Mouse (Mus musculus) forebrain, embryonic 12.5 days (tissue): ENCODE results near the gene Ccdc174. TPM values are rescaled to one million over a fixed set of nuclear protein-coding genes. Genes with fewer than 3 reads are reported as not detected.

Source experiments
- ATAC-seq: fragments of 200-750 bp; cut with Nextera tagmentation; 2 replicates; pipeline ENCODE4 v1.8.0; 2017; ENCODE audit warnings: moderate TSS enrichment; ENCODE audit not compliant: low FRiP score
- H3K27ac ChIP-seq: fragments of 300-500 bp; sonication (generic); 2 replicates; pipeline ENCODE4 v1.5.1; 2016; ENCODE audit warnings: mild to moderate bottlenecking
- H3K27me3 ChIP-seq: fragments of 300-500 bp; sonication (generic); 2 replicates; pipeline ENCODE4 v1.6.1; 2016; ENCODE audit warnings: mild to moderate bottlenecking
- H3K36me3 ChIP-seq: fragments of 300-500 bp; sonication (generic); replicated peaks from 2 replicates; pipeline ENCODE4 v1.6.1; 2016; ENCODE audit warnings: mild to moderate bottlenecking
- H3K4me1 ChIP-seq: fragments of 300-500 bp; sonication (generic); 2 replicates; pipeline ENCODE4 v1.6.1; 2016
- H3K4me2 ChIP-seq: fragments of 300-500 bp; sonication (generic); 2 replicates; pipeline ENCODE4 v1.6.1; 2016; ENCODE audit warnings: mild to moderate bottlenecking, moderate library complexity
- H3K4me3 ChIP-seq: fragments of 300-500 bp; sonication (generic); replicated peaks from 2 replicates; pipeline ENCODE4 v1.5.1; 2016; ENCODE audit warnings: mild to moderate bottlenecking
- H3K9ac ChIP-seq: fragments of 300-500 bp; sonication (generic); 2 replicates; pipeline ENCODE4 v1.6.1; 2016; ENCODE audit warnings: mild to moderate bottlenecking
- H3K9me3 ChIP-seq: fragments of 300-500 bp; sonication (generic); 2 replicates; pipeline ENCODE4 v1.6.1; 2016
- WGBS: fragments of 180-500 bp; shearing (Covaris S2); methylation state at CpG from one replicate; pipeline ENCODE4 v1.1.7; 2016; 5-methylcytosine and 5-hydroxymethylcytosine counted together
- polyA plus RNA-seq: library from polyadenylated mRNA; unstranded; fragments of >200 nt; fragmentation: Nextera tagmentation; extraction: Ambion mirVana; gene quantifications from 2 replicates; pipeline ENCODE4 v1.2.1, GENCODE M21; 2016

Gene Ccdc174
- 53.5 and 61.1 TPM in 2 replicates for polyA plus RNA-seq

DNA sequence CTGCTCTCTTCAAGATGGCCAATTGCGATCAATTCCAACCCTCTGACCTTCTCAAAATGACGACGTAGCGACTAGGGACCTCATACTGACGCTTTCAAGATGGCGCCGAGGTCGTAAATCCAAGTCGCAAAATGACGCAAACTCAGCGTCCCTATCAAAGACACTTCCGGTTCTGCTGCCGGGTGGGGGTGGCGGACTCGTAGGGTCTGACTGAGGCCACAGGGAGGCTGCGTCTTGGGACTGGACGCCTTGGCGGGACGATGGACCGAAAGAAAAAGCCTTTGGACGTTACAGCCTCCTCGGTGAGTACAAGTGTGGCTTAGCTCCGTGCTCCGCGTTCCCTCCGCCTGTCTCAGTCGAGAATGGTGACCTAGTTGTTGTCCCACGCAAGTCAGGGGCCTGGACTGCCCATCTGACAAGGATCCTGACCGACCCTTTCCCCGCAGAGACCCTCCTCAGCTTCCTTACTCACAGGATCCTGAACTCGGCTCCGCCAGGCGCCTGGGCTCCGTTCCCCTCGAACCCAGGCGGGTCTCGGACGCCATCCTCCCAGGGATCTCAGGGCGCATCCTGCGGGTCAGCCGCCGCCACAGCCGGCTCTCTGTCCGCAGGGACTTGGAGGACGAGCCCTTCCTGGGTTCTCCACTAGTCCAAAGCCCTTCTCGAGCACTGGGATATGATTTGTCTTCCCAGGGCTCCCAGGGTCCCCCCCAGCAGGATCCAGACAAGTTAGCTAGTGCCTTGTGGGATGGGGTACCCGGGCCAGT, at the start of gene Ccdc174:
Gene Ccdc174, plus strand, starts transcription at position 169 of the 767 bp plus-strand sequence.
- no peaks in the 10 kb centered on the region for H3K9me3 ChIP-seq
- peaks cover 17% of the 10 kb centered on the region for H3K36me3 ChIP-seq
- peak within 1 kb of the TSS; percentile 68 for H3K27ac ChIP-seq
- peak within 1 kb of the TSS; percentile 76 for H3K4me2 ChIP-seq
- H3K27me3 ChIP-seq, result 0 out of 2 replicates have a peak, but pooled peaks cover 3% of the 10 kb centered on the region
- under 1% methylated on average over 47 of the region's 47 CpGs for WGBS
- H3K4me3 ChIP-seq, result peak within 1 kb of the TSS; percentile 82
- H3K9ac ChIP-seq, result peak within 1 kb of the TSS; percentile 89
- peak; percentile 93 for ATAC-seq
- peaks cover 15% of the 10 kb centered on the region for H3K4me1 ChIP-seq

DNA sequence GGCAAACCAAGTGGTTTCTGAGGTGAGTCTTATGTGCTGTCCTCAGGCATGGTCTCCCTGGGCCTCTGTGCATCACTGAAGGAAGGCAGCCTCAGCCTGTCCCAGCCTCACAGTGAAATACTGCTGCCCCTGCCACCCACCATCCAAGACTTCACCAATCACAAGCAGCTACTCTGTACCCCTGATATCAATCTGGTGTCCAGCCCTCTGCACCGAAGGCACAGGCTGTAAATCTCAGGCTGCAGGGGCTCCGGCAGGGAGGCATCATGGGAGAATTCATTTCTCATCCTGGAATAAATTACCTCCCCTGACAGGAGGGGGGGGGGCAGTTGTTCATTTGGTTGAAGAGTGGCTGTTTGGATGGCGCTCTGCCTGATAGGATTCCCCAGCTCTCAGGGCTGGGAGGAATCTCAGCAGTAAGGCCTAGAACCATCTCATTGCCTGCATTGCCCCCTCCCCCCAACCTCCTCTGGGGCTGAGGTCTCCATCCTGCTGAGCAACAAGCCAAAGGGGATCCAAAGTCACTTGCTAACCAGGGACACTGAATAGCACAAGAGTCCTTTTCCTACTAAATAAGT, 44.9 kb upstream of the Ccdc174 start:
- H3K4me2 ChIP-seq, result no peak overlapping the region
- H3K4me3 ChIP-seq, result no peak overlapping the region
- H3K36me3 ChIP-seq, result no peaks in the 10 kb centered on the region
- 0 out of 2 replicates have a peak, but pooled peaks cover under 1% of the 10 kb centered on the region for H3K4me1 ChIP-seq
- 69% methylated on average over 3 of the region's 3 CpGs for WGBS
- no peak overlapping the region for H3K27ac ChIP-seq
- no peak overlapping the region for H3K9ac ChIP-seq
- no peaks in the 10 kb centered on the region for H3K27me3 ChIP-seq
- no peak for ATAC-seq
- H3K9me3 ChIP-seq, result no peaks in the 10 kb centered on the region

DNA sequence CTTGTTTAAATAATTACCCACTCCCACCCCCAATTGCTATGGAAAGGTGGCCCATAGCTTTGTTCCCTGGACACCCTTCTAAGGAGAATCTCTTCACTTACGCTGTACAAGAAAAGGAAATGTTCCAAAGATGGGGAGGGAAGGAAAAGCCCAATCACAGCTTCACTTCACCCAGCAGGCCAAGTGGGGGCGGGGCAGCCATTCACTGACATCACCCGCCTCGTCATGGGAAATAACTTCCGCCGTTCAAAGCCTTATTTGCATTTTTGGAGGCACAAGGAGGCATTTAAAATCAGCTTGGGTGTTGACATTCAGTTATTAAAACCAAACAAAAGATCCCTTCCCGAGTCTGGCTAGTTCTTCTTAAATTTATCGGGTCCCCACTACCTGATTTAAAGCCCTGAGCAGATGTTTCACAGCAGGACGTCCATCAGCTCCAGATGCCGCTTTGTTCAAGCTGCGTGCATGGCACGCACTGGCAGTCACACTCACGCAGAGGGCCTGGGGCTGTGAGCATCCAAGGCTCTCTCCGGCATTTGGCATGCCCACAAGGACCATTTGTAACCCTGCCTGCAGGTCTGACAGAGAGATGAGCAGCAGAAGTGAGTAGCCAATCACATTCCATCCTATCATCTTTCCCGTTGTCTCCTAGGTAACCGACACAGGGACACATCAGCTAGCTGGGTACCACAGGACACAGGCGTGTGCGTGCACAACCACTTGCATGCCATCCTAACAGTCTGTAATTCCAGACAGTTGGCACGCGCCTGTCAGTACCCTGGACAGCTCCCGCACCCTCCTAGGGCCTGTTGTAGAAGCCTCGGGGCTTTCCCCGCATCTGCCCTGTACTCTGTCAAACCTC, 38.6 kb upstream of the Ccdc174 start:
- Histone ChIP-seq H3K9ac (0 out of 2 replicates have a peak overlapping the region, but pooled peaks have one; percentile 44), H3K4me2 (peak overlapping the region; percentile 54), H3K9me3 (no peaks in the 10 kb centered on the region), H3K27me3 (peaks cover 44% of the 10 kb centered on the region), H3K27ac (peak overlapping the region; percentile 87), H3K4me3 (peak overlapping the region; percentile 32), H3K36me3 (no peaks in the 10 kb centered on the region), H3K4me1 (peaks cover 37% of the 10 kb centered on the region)
- 2% methylated on average over 23 of the region's 23 CpGs for WGBS
- peak; percentile 78 for ATAC-seq

DNA sequence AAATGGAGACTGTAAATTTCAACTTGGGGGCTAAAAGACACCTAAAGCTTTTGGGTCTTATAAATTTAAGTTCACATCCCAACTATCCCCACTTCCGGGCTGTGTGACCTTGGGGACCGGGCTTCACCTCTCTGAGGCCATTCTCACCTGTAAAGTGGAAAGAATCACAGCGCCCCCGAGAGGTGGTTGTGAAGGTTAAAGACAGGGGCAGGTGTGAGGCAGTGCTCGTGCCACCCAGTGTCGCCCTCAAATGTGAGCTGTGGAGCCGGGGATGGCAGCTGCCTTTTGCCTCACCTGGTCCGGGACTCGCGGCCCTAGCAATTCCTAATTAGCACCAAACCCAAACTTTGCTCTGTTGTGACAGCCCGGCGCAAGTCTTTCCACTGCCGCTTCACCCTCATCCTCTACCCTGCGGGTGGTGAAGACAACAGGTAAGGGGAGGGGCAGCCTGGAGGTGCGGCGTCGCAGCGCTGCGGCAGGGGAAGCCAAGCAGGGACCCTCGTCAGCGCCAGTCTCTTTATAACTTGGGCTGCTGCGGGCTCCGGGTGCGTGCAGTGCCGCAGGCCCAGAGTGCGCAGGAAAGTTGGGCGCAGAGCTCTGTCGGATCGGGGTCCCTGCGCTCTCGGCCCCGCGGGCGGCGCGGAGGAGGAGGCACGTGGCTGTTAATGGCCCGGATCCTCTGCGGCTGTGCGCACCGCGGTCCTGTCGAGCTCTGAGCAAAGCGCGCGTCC, 34.8 kb upstream of the Ccdc174 start:
- H3K9ac ChIP-seq, result peak overlapping the region; percentile 66
- WGBS, result 4% methylated on average over 46 of the region's 46 CpGs
- H3K4me1 ChIP-seq, result peaks cover 35% of the 10 kb centered on the region
- peak overlapping the region; percentile 61 for H3K4me3 ChIP-seq
- ATAC-seq, result peak; percentile 28; the same call in 1 of the 2 replicates
- H3K9me3 ChIP-seq, result no peaks in the 10 kb centered on the region
- peaks cover 71% of the 10 kb centered on the region for H3K27me3 ChIP-seq
- peak overlapping the region; percentile 89 for H3K4me2 ChIP-seq
- H3K27ac ChIP-seq, result no peak overlapping the region
- H3K36me3 ChIP-seq, result no peaks in the 10 kb centered on the region

DNA sequence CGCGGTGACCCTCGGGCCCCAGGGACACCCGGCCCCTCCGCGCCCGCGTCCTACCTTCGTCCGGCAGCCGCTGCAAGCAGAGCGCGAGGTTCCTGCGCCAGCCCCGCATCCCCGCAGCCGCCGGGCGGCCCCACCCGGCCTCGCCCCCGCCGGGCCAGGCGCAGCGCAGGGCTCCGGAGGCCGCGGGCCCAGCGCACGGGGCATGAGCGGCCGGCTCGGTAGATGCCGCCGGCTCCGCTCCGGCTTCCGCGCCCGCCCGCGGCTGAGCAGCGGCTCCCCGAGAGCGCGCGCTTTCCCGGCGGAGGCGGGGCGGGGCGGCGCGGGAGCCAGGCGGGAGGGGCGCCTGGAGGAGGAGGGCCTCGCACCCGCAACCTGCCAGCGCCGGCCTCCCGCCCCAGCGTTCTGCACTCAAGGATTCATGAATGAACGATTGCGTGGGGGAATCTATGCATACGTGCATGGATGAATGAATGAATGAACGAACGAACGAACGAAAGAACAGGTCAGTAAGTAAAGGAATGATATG, 34.2 kb upstream of the Ccdc174 start:
- ATAC-seq, result peak; percentile 45; the same call in 1 of the 2 replicates

DNA sequence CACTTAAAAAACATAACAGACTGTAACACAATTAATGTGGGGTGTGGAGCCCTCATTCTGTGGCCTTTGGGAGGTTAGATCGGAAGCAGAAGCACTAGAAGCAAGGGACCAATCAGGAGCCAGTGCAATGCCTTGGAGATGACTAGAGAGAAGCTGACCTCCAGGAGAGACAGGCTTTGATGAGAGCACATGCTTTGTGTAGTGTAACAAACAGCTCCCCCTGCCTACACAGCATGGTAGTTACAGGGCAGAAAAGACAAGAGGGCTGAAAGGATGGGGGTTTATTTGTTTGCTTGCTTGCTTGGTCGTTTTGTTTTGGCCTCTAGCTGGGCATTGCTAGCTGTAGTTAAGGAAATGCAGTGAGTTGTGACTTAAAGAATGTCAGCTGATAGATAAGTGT, 25.3 kb upstream of the Ccdc174 start:
- Histone ChIP-seq H3K27me3 (no peaks in the 10 kb centered on the region; the same call in 1 of the 2 replicates), H3K4me2 (no peak overlapping the region), H3K9ac (no peak overlapping the region), H3K36me3 (no peaks in the 10 kb centered on the region), H3K4me1 (no peaks in the 10 kb centered on the region), H3K4me3 (no peak overlapping the region), H3K27ac (no peak overlapping the region), H3K9me3 (no peaks in the 10 kb centered on the region)
- WGBS, result 7% methylated on average over 2 of the region's 2 CpGs
- peak; percentile 69; the same call in 1 of the 2 replicates for ATAC-seq

More for the DNA sequence above, 34.2 kb upstream of the Ccdc174 start:
- Histone ChIP-seq H3K4me1 (peaks cover 30% of the 10 kb centered on the region), H3K27me3 (peaks cover 71% of the 10 kb centered on the region), H3K36me3 (no peaks in the 10 kb centered on the region), H3K4me3 (peak overlapping the region; percentile 61), H3K4me2 (peak overlapping the region; percentile 89), H3K27ac (no peak overlapping the region), H3K9ac (peak overlapping the region; percentile 66), H3K9me3 (no peaks in the 10 kb centered on the region)
- 4% methylated on average over 59 of the region's 69 CpGs for WGBS

DNA sequence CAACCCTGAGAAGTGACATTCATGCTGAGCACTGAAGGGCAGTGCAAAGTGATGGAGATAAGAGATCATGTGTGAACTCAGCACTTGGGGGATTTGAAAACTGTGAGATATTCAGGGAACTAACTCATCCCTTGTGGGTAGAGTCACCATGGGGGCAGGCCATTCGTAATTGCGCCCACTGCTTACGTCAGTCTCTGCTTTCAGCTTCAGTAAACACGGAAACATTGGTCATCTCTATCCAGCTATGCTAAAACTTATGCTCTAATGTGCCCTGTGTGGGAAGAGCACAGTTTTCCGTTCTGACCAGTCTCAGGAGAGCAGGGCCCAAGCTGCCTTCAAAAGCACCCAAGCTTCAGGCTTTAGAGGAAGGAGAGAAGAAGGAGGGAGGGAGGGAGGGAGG, 19.5 kb upstream of the Ccdc174 start:
- Histone ChIP-seq H3K27me3 (no peaks in the 10 kb centered on the region; the same call in 1 of the 2 replicates), H3K4me2 (no peak overlapping the region), H3K27ac (no peak overlapping the region), H3K36me3 (no peaks in the 10 kb centered on the region), H3K4me3 (no peak overlapping the region), H3K4me1 (no peaks in the 10 kb centered on the region), H3K9me3 (no peaks in the 10 kb centered on the region), H3K9ac (no peak overlapping the region)
- no peak for ATAC-seq
- WGBS, result 75% methylated on average over 5 of the region's 5 CpGs

DNA sequence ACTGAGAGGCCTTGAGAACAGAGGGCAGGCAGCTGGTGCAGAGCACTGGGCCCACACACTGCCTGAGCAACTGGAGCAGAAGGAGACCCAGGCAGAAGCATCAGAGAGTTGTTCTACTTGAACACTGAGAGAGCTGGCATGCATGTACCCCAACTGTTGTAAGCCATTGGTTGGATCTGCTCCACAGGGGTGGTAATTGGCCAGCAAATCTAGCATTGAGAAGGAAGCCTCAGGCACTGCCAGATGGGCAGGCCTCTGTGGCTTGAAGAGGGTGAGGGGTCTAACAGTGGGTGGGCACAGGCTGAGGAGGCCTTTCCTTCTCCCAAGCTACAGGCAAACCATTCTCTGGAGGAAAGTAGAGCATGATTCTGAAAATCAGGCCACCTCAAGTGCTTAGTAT, 15.0 kb upstream of the Ccdc174 start:
- Histone ChIP-seq H3K4me2 (no peak overlapping the region), H3K4me3 (no peak overlapping the region), H3K9ac (no peak overlapping the region), H3K36me3 (no peaks in the 10 kb centered on the region), H3K9me3 (no peaks in the 10 kb centered on the region), H3K27me3 (no peaks in the 10 kb centered on the region), H3K4me1 (no peaks in the 10 kb centered on the region), H3K27ac (no peak overlapping the region)
- ATAC-seq, result no peak

DNA sequence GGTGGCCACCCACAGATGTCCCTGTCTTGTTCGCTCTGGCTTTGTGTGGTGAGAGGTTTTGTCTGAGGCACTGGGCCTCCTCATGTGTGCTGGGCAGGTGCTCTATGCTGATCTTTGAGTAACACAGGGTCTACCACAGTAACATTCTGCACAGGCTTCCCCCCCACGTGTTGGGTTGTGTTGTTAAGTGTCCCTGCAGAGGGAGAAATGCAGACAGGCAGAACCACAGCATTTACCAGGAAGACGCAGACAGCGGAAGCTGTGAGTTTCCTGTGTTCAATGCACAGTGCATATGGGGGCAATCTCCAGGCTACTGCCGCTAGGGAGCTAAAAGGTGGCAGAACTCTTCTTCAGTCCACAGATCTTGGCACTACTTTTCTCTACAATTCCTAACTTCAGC, 13.3 kb upstream of the Ccdc174 start:
- WGBS, result 81% methylated on average over 5 of the region's 5 CpGs
- ATAC-seq, result no peak
- Histone ChIP-seq H3K9me3 (no peaks in the 10 kb centered on the region), H3K4me3 (no peak overlapping the region), H3K36me3 (no peaks in the 10 kb centered on the region), H3K9ac (no peak overlapping the region), H3K4me2 (no peak overlapping the region), H3K27me3 (no peaks in the 10 kb centered on the region), H3K4me1 (no peaks in the 10 kb centered on the region), H3K27ac (no peak overlapping the region)

DNA sequence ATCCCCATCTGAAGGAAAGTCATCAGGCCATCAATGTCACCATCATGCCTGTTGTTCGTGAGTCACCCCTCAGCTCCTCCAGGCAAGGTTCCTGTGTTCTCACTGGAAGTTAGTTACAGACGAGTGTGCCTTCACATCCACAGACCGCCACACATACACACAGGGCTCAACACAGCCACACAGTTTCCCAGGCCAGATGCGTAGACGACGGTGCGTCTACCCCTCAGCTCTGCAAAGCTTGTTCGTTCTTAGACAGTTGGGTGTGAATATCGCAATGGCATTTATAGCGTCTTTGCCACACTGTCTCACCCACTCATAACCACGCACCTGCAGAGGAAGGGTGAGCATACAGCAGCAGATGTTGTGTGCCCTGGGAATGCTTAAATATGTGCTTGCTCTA, 12.3 kb upstream of the Ccdc174 start:
- H3K27ac ChIP-seq, result no peak overlapping the region
- peaks cover 2% of the 10 kb centered on the region; the same call in 1 of the 2 replicates for H3K27me3 ChIP-seq
- WGBS, result 83% methylated on average over 11 of the region's 11 CpGs
- H3K9ac ChIP-seq, result no peak overlapping the region
- H3K4me3 ChIP-seq, result no peak overlapping the region
- no peak overlapping the region for H3K4me2 ChIP-seq
- H3K9me3 ChIP-seq, result no peaks in the 10 kb centered on the region
- no peaks in the 10 kb centered on the region for H3K4me1 ChIP-seq
- H3K36me3 ChIP-seq, result no peaks in the 10 kb centered on the region
- ATAC-seq, result no peak

DNA sequence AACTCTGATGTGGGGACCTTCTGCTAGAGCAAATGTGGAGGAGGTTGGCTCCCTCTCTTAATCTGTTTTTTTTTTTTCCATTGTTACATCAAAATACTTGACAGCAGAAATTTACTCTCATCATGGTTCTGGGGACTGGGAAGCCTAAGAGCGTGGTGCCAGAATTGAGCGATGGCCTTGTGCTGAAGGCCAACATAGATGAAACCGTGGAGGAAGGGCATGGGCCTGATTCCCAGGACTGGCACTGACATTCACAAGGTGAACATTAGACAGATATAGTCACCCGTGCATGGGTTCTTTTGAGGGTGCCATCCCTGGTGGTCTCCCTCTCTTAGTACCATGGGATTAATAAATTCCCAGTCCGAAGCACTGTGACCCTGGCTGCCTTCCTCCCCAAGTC, 9.8 kb upstream of the Ccdc174 start:
- H3K36me3 ChIP-seq, result no peaks in the 10 kb centered on the region
- no peaks in the 10 kb centered on the region for H3K4me1 ChIP-seq
- H3K9me3 ChIP-seq, result no peaks in the 10 kb centered on the region
- H3K9ac ChIP-seq, result no peak overlapping the region
- WGBS, result 86% methylated on average over 5 of the region's 5 CpGs
- no peak overlapping the region for H3K4me3 ChIP-seq
- no peak for ATAC-seq
- no peak overlapping the region for H3K4me2 ChIP-seq
- H3K27ac ChIP-seq, result no peak overlapping the region
- H3K27me3 ChIP-seq, result peaks cover 21% of the 10 kb centered on the region; the same call in 1 of the 2 replicates
